Mouse (Mus musculus) myocyte (in vitro differentiated cells): ENCODE measurements around the gene Zfp512b. TPM values are rescaled to one million over a fixed set of nuclear protein-coding genes. Genes with fewer than 3 reads are reported as not detected.

Experiments
- H3K27me3 ChIP-seq: one replicate; pipeline ENCODE4 v1.6.1; 2011; ENCODE audit not compliant: control insufficient read depth, insufficient read depth, insufficient read length
- H3K36me3 ChIP-seq: one replicate; pipeline ENCODE4 v1.6.1; 2011; ENCODE audit not compliant: control insufficient read depth, insufficient read depth
- H3K4me2 ChIP-seq: one replicate; pipeline ENCODE4 v1.6.1; 2011; ENCODE audit warnings: low read depth, control low read depth
- H3K4me3 ChIP-seq: one replicate; pipeline ENCODE4 v1.5.1; 2011; ENCODE audit warnings: mild to moderate bottlenecking, control low read depth, moderate library complexity
- H3K79me2 ChIP-seq: one replicate; pipeline ENCODE4 v1.6.1; 2011; ENCODE audit not compliant: control insufficient read depth, insufficient read depth
- H3ac ChIP-seq: one replicate; pipeline ENCODE4 v1.6.1; 2011; ENCODE audit not compliant: control insufficient read depth, insufficient read length
- CEBPB ChIP-seq: IDR thresholded peaks from 2 replicates; pipeline ENCODE4 v1.6.1; 2011; ENCODE audit warnings: mild to moderate bottlenecking, moderate library complexity; ENCODE audit not compliant: poor library complexity, insufficient read depth, severe bottlenecking
- E2F4 ChIP-seq: IDR thresholded peaks from one replicate; pipeline ENCODE4 v1.6.1; 2011; ENCODE audit warnings: mild to moderate bottlenecking, control low read depth, moderate library complexity; ENCODE audit not compliant: insufficient read depth
- MAX ChIP-seq: IDR thresholded peaks from one replicate; pipeline ENCODE4 v1.6.1; 2011; ENCODE audit warnings: low read depth, mild to moderate bottlenecking, control low read depth
- MYOD1 ChIP-seq, 3 experiments: IDR thresholded peaks; one replicate each; pipeline ENCODE4 v1.6.1; 2011; ENCODE audit warnings: control low read depth in 2 of 3, low read depth in 2 of 3, mild to moderate bottlenecking in 2 of 3, moderate library complexity in 1 of 3; ENCODE audit not compliant: insufficient read length in 2 of 3, control insufficient read depth in 1 of 3
- MYOG ChIP-seq, 3 experiments: IDR thresholded peaks; one replicate each; pipeline ENCODE4 v1.6.1; 2011; ENCODE audit warnings: control low read depth in 2 of 3, low read depth in 2 of 3, mild to moderate bottlenecking in 2 of 3; ENCODE audit not compliant: insufficient read length in 2 of 3, control insufficient read depth in 1 of 3, insufficient read depth in 1 of 3
- POLR2A ChIP-seq: IDR thresholded peaks from one replicate; pipeline ENCODE4 v1.6.1; 2011; ENCODE audit warnings: low read depth, mild to moderate bottlenecking, control low read depth, moderate library complexity; ENCODE audit not compliant: insufficient read length
- POLR2AphosphoS2 ChIP-seq: IDR thresholded peaks from one replicate; pipeline ENCODE4 v1.6.1; 2011; ENCODE audit warnings: low read depth, control low read depth; ENCODE audit not compliant: insufficient read length
- REST ChIP-seq: IDR thresholded peaks from one replicate; pipeline ENCODE4 v1.6.1; 2011; ENCODE audit warnings: mild to moderate bottlenecking, control low read depth, moderate library complexity; ENCODE audit not compliant: insufficient read depth, insufficient read length
- SRF ChIP-seq: IDR thresholded peaks from one replicate; pipeline ENCODE4 v1.6.1; 2011; ENCODE audit warnings: low read depth; ENCODE audit not compliant: control insufficient read depth, insufficient read length
- TCF12 ChIP-seq: IDR thresholded peaks from one replicate; pipeline ENCODE4 v1.6.1; 2011; ENCODE audit warnings: mild to moderate bottlenecking, control low read depth; ENCODE audit not compliant: poor library complexity, insufficient read depth, severe bottlenecking
- TCF3 ChIP-seq: IDR thresholded peaks from one replicate; pipeline ENCODE4 v1.6.1; 2011; ENCODE audit warnings: low read depth, control low read depth; ENCODE audit not compliant: insufficient read length
- USF1 ChIP-seq: IDR thresholded peaks from one replicate; pipeline ENCODE4 v1.6.1; 2011; ENCODE audit warnings: low read depth, mild to moderate bottlenecking, control low read depth, moderate library complexity
- polyA plus RNA-seq: library from polyadenylated mRNA; unstranded; fragments of >200 nt; fragmentation: generic; extraction: Trizol; gene quantifications from one replicate; pipeline ENCODE4 v1.2.1, GENCODE M21; 2012; ENCODE audit warnings: missing spikeins

Gene Zfp512b
- polyA plus RNA-seq, 1 experiment: 7.0 TPM

GRCm38 (mm10) chr2:181570375-181570774, 22.2 kb downstream of the Zfp512b start:
- Histone ChIP-seq H3K4me2 (no peak overlapping the region), H3K4me3 (no peak overlapping the region), H3K79me2 (no peaks in the 10 kb centered on the region), H3K27me3 (no peaks in the 10 kb centered on the region), H3ac (no peak overlapping the region), H3K36me3 (peaks cover 3% of the 10 kb centered on the region)
- no peak for TF ChIP-seq USF1
- no peak for TF ChIP-seq E2F4
- TF ChIP-seq MYOD1 (IDR thresholded peaks at IDR 0.05; ENCODE audit: control insufficient read depth in 1 of 3, insufficient read length in 2 of 3, low read depth in 2 of 3): no peak
- no peak for TF ChIP-seq REST
- TF ChIP-seq POLR2AphosphoS2: no peak
- no peak for TF ChIP-seq MAX
- TF ChIP-seq TCF12: no peak
- no peak for TF ChIP-seq CEBPB

- Histone ChIP-seq H3K79me2 (no peaks in the 10 kb centered on the region), H3K27me3 (no peaks in the 10 kb centered on the region), H3ac (no peak overlapping the region), H3K4me2 (no peak overlapping the region), H3K36me3 (peaks cover 3% of the 10 kb centered on the region), H3K4me3 (no peak overlapping the region)
- no peak for TF ChIP-seq MYOD1 (IDR thresholded peaks at IDR 0.05; ENCODE audit: control insufficient read depth in 1 of 3, insufficient read length in 2 of 3, low read depth in 2 of 3)
- peak; percentile 31 for TF ChIP-seq POLR2AphosphoS2
Measured at GRCm38 (mm10) chr2:181569856-181570255, 22.7 kb downstream of the Zfp512b start.

GRCm38 (mm10) chr2:181568272-181569008, 24.2 kb downstream of the Zfp512b start:
- Histone ChIP-seq H3K4me2 (no peak overlapping the region), H3K4me3 (no peak overlapping the region), H3ac (no peak overlapping the region), H3K79me2 (no peaks in the 10 kb centered on the region), H3K27me3 (no peaks in the 10 kb centered on the region), H3K36me3 (no peaks in the 10 kb centered on the region)
- TF ChIP-seq REST (no peak), MYOG (IDR thresholded peaks at IDR 0.05; ENCODE audit: control insufficient read depth in 1 of 3, insufficient read depth in 1 of 3, insufficient read length in 2 of 3, low read depth in 2 of 3) (no peak), TCF3 (no peak), POLR2AphosphoS2 (peak; percentile 10), MYOD1 (IDR thresholded peaks at IDR 0.05; ENCODE audit: control insufficient read depth in 1 of 3, insufficient read length in 2 of 3, low read depth in 2 of 3) (no peak), E2F4 (no peak), MAX (no peak), USF1 (no peak), TCF12 (no peak)

GRCm38 (mm10) chr2:181567338-181567737, 25.3 kb downstream of the Zfp512b start:
- no peaks in the 10 kb centered on the region for H3K27me3 ChIP-seq
- no peaks in the 10 kb centered on the region for H3K79me2 ChIP-seq
- H3K36me3 ChIP-seq: no peaks in the 10 kb centered on the region
- TF ChIP-seq POLR2AphosphoS2 (peak; percentile 36), MYOD1 (IDR thresholded peaks at IDR 0.05; ENCODE audit: control insufficient read depth in 1 of 3, insufficient read length in 2 of 3, low read depth in 2 of 3) (no peak)
- H3K4me2 ChIP-seq: no peak overlapping the region
- no peak overlapping the region for H3ac ChIP-seq
- no peak overlapping the region for H3K4me3 ChIP-seq

- peaks cover 27% of the 10 kb centered on the region for H3K36me3 ChIP-seq
- H3K27me3 ChIP-seq: no peaks in the 10 kb centered on the region
- H3ac ChIP-seq: no peak overlapping the region
Measured at GRCm38 (mm10) chr2:181553772-181554171, 38.8 kb downstream of the Zfp512b start.

More at GRCm38 (mm10) chr2:181553772-181554171, 38.8 kb downstream of the Zfp512b start:
- H3K4me3 ChIP-seq: no peak overlapping the region
- H3K4me2 ChIP-seq: no peak overlapping the region
- TF ChIP-seq POLR2A: no peak
- no peak for TF ChIP-seq MYOG (IDR thresholded peaks at IDR 0.05; ENCODE audit: control insufficient read depth in 1 of 3, insufficient read depth in 1 of 3, insufficient read length in 2 of 3, low read depth in 2 of 3)
- TF ChIP-seq TCF12: no peak
- no peak for TF ChIP-seq CEBPB
- no peak for TF ChIP-seq POLR2AphosphoS2
- TF ChIP-seq E2F4: no peak
- TF ChIP-seq SRF: no peak
- no peak for TF ChIP-seq USF1
- TF ChIP-seq REST: no peak
- no peak for TF ChIP-seq TCF3
- no peak for TF ChIP-seq MAX
- TF ChIP-seq MYOD1 (IDR thresholded peaks at IDR 0.05; ENCODE audit: control insufficient read depth in 1 of 3, insufficient read length in 2 of 3, low read depth in 2 of 3): no peak
- H3K79me2 ChIP-seq: no peaks in the 10 kb centered on the region
